Comparison of ENCODE assay signal across 16 mouse cellular contexts in genomic region chr10:115339820-115340328, GRCm38 (mm10).
"Had no signal": no experiment of that assay in that cellular context is flagged by ENCODE, and none has a peak within 500 bp of the region (broad histone marks: within the 10 kb centered on the region; RNA-seq: fewer than 3 reads in every experiment).

No protein-coding gene starts in this region.

- DNase-seq: liver, embryonic 13.5 days; liver, postnatal 0 days; lung, adult 2 months; lung, postnatal 4 days; right cerebral cortex, postnatal 14 days; thymus, adult 2 months; thymus, postnatal 25 days; thymus, postnatal 4 days had no signal

- H3K4me3 ChIP-seq: liver, embryonic 13.5 days; liver, embryonic 15.5 days; lung, embryonic 15.5 days; midbrain, embryonic 10.5 days; midbrain, embryonic 13.5 days; neural tube, embryonic 12.5 days; stomach, embryonic 15.5 days had no signal

- H3K4me2 ChIP-seq: liver, embryonic 13.5 days; liver, embryonic 15.5 days; lung, embryonic 15.5 days; midbrain, embryonic 13.5 days; neural tube, embryonic 12.5 days; stomach, embryonic 15.5 days had no signal

- H3K27ac ChIP-seq: liver, embryonic 13.5 days; liver, embryonic 15.5 days; lung, embryonic 15.5 days; midbrain, embryonic 10.5 days; midbrain, embryonic 13.5 days; neural tube, embryonic 12.5 days; stomach, embryonic 15.5 days; stomach, postnatal 0 days had no signal

- H3K9me3 ChIP-seq: liver, embryonic 13.5 days; liver, embryonic 15.5 days; lung, embryonic 15.5 days; midbrain, embryonic 10.5 days; midbrain, embryonic 13.5 days; neural tube, embryonic 12.5 days; stomach, embryonic 15.5 days had no signal

- ATAC-seq: liver, postnatal 0 days; lung, postnatal 0 days; midbrain, embryonic 13.5 days had no signal

- H3K27me3 ChIP-seq: liver, embryonic 13.5 days; liver, embryonic 15.5 days; lung, embryonic 15.5 days; midbrain, embryonic 13.5 days; neural tube, embryonic 12.5 days; stomach, embryonic 15.5 days had no signal

- H3K4me1 ChIP-seq: liver, embryonic 13.5 days; liver, embryonic 15.5 days; lung, embryonic 15.5 days; midbrain, embryonic 10.5 days; midbrain, embryonic 13.5 days; neural tube, embryonic 12.5 days; stomach, embryonic 15.5 days had no signal

- H3K9ac ChIP-seq: liver, embryonic 13.5 days; liver, embryonic 15.5 days; liver, postnatal 0 days; lung, embryonic 15.5 days; midbrain, embryonic 13.5 days; neural tube, embryonic 12.5 days; stomach, embryonic 15.5 days had no signal
